Mouse (Mus musculus): ENCODE measurements around the gene Il12rb2.

- TF ChIP-seq FLI1 (IDR thresholded peaks at IDR 0.05; ENCODE audit: low read length) = no peak
- no peak for TF ChIP-seq GATA1 (IDR thresholded peaks at IDR 0.05; ENCODE audit: borderline replicate concordance, low read length)
These were observed 83.9 kb downstream of the Il12rb2 start for GRCm38 (mm10) chr6:67292042-67292623.

All from megakaryocyte, embryonic 14.5 days (primary cell).